Comparison of ENCODE assay signal across 14 mouse cellular contexts in the genomic region with DNA sequence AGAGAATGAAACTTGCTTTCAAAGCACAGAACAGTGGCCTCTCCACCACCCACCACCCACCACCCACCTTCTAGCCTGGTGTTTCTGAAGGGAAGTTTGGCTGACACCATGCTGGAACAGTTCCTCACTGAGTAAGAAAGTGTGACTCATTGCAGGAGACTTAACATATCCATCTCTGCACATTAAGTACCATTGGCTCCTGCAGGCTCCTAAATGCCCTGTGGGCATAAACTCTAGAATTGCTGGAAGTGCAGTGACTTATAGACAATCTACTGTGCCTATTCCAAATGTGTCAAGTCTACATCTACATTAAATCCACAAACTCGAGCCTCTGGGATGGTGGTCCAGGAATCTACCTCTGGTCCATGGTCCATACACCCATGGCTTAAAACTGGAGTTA.
"Had no signal": no experiment of that assay in that cellular context is flagged by ENCODE, and none has a peak within 500 bp of the region (broad histone marks: within the 10 kb centered on the region; RNA-seq: fewer than 3 reads in every experiment).

No protein-coding gene starts in this region.

- H3K36me3 ChIP-seq: kidney, embryonic 15.5 days; limb, embryonic 13.5 days; neural tube, embryonic 12.5 days had no signal

- H3K9me3 ChIP-seq: kidney, embryonic 15.5 days; limb, embryonic 13.5 days; neural tube, embryonic 12.5 days had no signal

- H3K27ac ChIP-seq: kidney, embryonic 15.5 days; limb, embryonic 13.5 days; liver, embryonic 14.5 days; neural tube, embryonic 12.5 days; stomach, postnatal 0 days had no signal

- H3K27me3 ChIP-seq: kidney, embryonic 15.5 days; limb, embryonic 13.5 days; neural tube, embryonic 12.5 days had no signal

- H3K4me2 ChIP-seq: kidney, embryonic 15.5 days; limb, embryonic 13.5 days; neural tube, embryonic 12.5 days had no signal

- H3K4me3 ChIP-seq: kidney, embryonic 15.5 days; limb, embryonic 13.5 days; neural tube, embryonic 12.5 days had no signal

- H3K9ac ChIP-seq: kidney, embryonic 15.5 days; limb, embryonic 13.5 days; liver, embryonic 14.5 days; neural tube, embryonic 12.5 days had no signal

- H3K4me1 ChIP-seq: kidney, embryonic 15.5 days; neural tube, embryonic 12.5 days had no signal

- DNase-seq: kidney, adult 2 months; kidney, postnatal 14 days; layer of hippocampus, adult 9-11 months; layer of hippocampus, postnatal 36 days; left cerebral cortex, postnatal 4 days; lung, adult 18-20 months; midbrain, embryonic 14.5 days; right cerebral cortex, postnatal 25 days; thymus, postnatal 14 days had no signal
